Mouse (Mus musculus): ENCODE results near the gene Clec16a. TPM values are rescaled to one million over a fixed set of nuclear protein-coding genes. Genes with fewer than 3 reads are reported as not detected.

Clec16a gene
- polyA plus RNA-seq, 1 experiment from 2014 or later: 32.5 TPM

- Histone ChIP-seq H3K27me3 (ENCODE audit: insufficient read depth, low read length) (no peaks in the 10 kb centered on the region), H3K36me3 (ENCODE audit: insufficient read depth, low read length) (no peaks in the 10 kb centered on the region), H3K4me3 (replicated peaks; ENCODE audit: low read depth, low read length) (no peak overlapping the region), H3K4me1 (replicated peaks; ENCODE audit: insufficient read depth, low read length) (peaks cover 7% of the 10 kb centered on the region; the same call in 1 of the 2 replicates), H3K9me3 (replicated peaks; ENCODE audit: low read length) (no peaks in the 10 kb centered on the region), H3K4me2 (ENCODE audit: low read length) (no peak overlapping the region), H3K9ac (ENCODE audit: low read depth, low read length) (no peak overlapping the region), H3K27ac (no peak overlapping the region)
- TF ChIP-seq CTCF (IDR thresholded peaks at IDR 0.05; ENCODE audit: low read depth): no peak
- ATAC-seq (replicated peaks; ENCODE audit: low FRiP score, low read depth): no peak
- DNase-seq (ENCODE audit: low spot score): no peak
- WGBS: 89% methylated on average over 5 of the region's 5 CpGs
Observed at GRCm38 (mm10) chr16:10691705-10692104, 146.6 kb downstream of the Clec16a start.

GRCm38 (mm10) chr16:10692848-10693247 lies 147.7 kb downstream of the Clec16a start:
- H3K9ac ChIP-seq (ENCODE audit: low read depth, low read length): no peak overlapping the region
- no peak overlapping the region for H3K4me2 ChIP-seq (ENCODE audit: low read length)
- H3K27ac ChIP-seq: no peak overlapping the region
- H3K4me1 ChIP-seq (replicated peaks; ENCODE audit: insufficient read depth, low read length): peaks cover 7% of the 10 kb centered on the region; the same call in 1 of the 2 replicates
- no peak for TF ChIP-seq CTCF (IDR thresholded peaks at IDR 0.05; ENCODE audit: low read depth)
- no peaks in the 10 kb centered on the region for H3K36me3 ChIP-seq (ENCODE audit: insufficient read depth, low read length)
- DNase-seq (ENCODE audit: low spot score): no peak
- no peaks in the 10 kb centered on the region for H3K9me3 ChIP-seq (replicated peaks; ENCODE audit: low read length)
- WGBS: 96% methylated on average over 8 of the region's 8 CpGs
- H3K27me3 ChIP-seq (ENCODE audit: insufficient read depth, low read length): no peaks in the 10 kb centered on the region
- ATAC-seq (replicated peaks; ENCODE audit: low FRiP score, low read depth): no peak
- no peak overlapping the region for H3K4me3 ChIP-seq (replicated peaks; ENCODE audit: low read depth, low read length)

- H3K4me2 ChIP-seq (ENCODE audit: low read length): no peak overlapping the region
- TF ChIP-seq CTCF (IDR thresholded peaks at IDR 0.05; ENCODE audit: low read depth): no peak
- peaks cover 7% of the 10 kb centered on the region; the same call in 1 of the 2 replicates for H3K4me1 ChIP-seq (replicated peaks; ENCODE audit: insufficient read depth, low read length)
- no peak for DNase-seq (ENCODE audit: low spot score)
- no peaks in the 10 kb centered on the region for H3K9me3 ChIP-seq (replicated peaks; ENCODE audit: low read length)
- ATAC-seq (replicated peaks; ENCODE audit: low FRiP score, low read depth): no peak
- no peak overlapping the region for H3K4me3 ChIP-seq (replicated peaks; ENCODE audit: low read depth, low read length)
- WGBS: 76% methylated on average over 1 of the region's 1 CpGs
- no peak overlapping the region for H3K9ac ChIP-seq (ENCODE audit: low read depth, low read length)
- no peak overlapping the region for H3K27ac ChIP-seq
- H3K27me3 ChIP-seq (ENCODE audit: insufficient read depth, low read length): no peaks in the 10 kb centered on the region
- no peaks in the 10 kb centered on the region for H3K36me3 ChIP-seq (ENCODE audit: insufficient read depth, low read length)
Observed at GRCm38 (mm10) chr16:10693424-10693823, 148.3 kb downstream of the Clec16a start.

GRCm38 (mm10) chr16:10694414-10694851 lies 149.3 kb downstream of the Clec16a start:
- Histone ChIP-seq H3K36me3 (ENCODE audit: insufficient read depth, low read length) (no peaks in the 10 kb centered on the region), H3K9me3 (replicated peaks; ENCODE audit: low read length) (no peaks in the 10 kb centered on the region), H3K27me3 (ENCODE audit: insufficient read depth, low read length) (no peaks in the 10 kb centered on the region), H3K27ac (no peak overlapping the region), H3K4me2 (ENCODE audit: low read length) (no peak overlapping the region), H3K4me1 (replicated peaks; ENCODE audit: insufficient read depth, low read length) (peaks cover 7% of the 10 kb centered on the region; the same call in 1 of the 2 replicates), H3K9ac (ENCODE audit: low read depth, low read length) (no peak overlapping the region), H3K4me3 (replicated peaks; ENCODE audit: low read depth, low read length) (no peak overlapping the region)
- TF ChIP-seq CTCF (IDR thresholded peaks at IDR 0.05; ENCODE audit: low read depth): no peak
- no peak for ATAC-seq (replicated peaks; ENCODE audit: low FRiP score, low read depth)
- 41% methylated on average over 11 of the region's 11 CpGs for WGBS
- peak; percentile 59 for DNase-seq (ENCODE audit: low spot score)

GRCm38 (mm10) chr16:10697861-10698659 lies 152.9 kb downstream of the Clec16a start:
- H3K4me2 ChIP-seq (ENCODE audit: low read length): no peak overlapping the region
- DNase-seq (ENCODE audit: low spot score) (no peak), ATAC-seq (replicated peaks; ENCODE audit: low FRiP score, low read depth) (no peak)
- H3K4me1 ChIP-seq (replicated peaks; ENCODE audit: insufficient read depth, low read length): peaks cover 7% of the 10 kb centered on the region; the same call in 1 of the 2 replicates
- H3K36me3 ChIP-seq (ENCODE audit: insufficient read depth, low read length): no peaks in the 10 kb centered on the region
- no peak overlapping the region for H3K4me3 ChIP-seq (replicated peaks; ENCODE audit: low read depth, low read length)
- no peaks in the 10 kb centered on the region for H3K27me3 ChIP-seq (ENCODE audit: insufficient read depth, low read length)
- no peak overlapping the region for H3K27ac ChIP-seq
- 73% methylated on average over 6 of the region's 6 CpGs for WGBS
- no peaks in the 10 kb centered on the region for H3K9me3 ChIP-seq (replicated peaks; ENCODE audit: low read length)
- TF ChIP-seq CTCF (IDR thresholded peaks at IDR 0.05; ENCODE audit: low read depth): no peak
- no peak overlapping the region for H3K9ac ChIP-seq (ENCODE audit: low read depth, low read length)

- 62% methylated on average over 3 of the region's 3 CpGs for whole genome bisulfite sequencing
- DNase-seq (ENCODE audit: low spot score): no peak
- Histone ChIP-seq H3K4me2 (ENCODE audit: low read length) (no peak overlapping the region), H3K4me3 (replicated peaks; ENCODE audit: low read depth, low read length) (no peak overlapping the region), H3K27ac (no peak overlapping the region), H3K9ac (ENCODE audit: low read depth, low read length) (no peak overlapping the region), H3K36me3 (ENCODE audit: insufficient read depth, low read length) (no peaks in the 10 kb centered on the region), H3K27me3 (ENCODE audit: insufficient read depth, low read length) (no peaks in the 10 kb centered on the region), H3K9me3 (replicated peaks; ENCODE audit: low read length) (no peaks in the 10 kb centered on the region), H3K4me1 (replicated peaks; ENCODE audit: insufficient read depth, low read length) (peaks cover 7% of the 10 kb centered on the region; the same call in 1 of the 2 replicates)
- ATAC-seq (replicated peaks; ENCODE audit: low FRiP score, low read depth): no peak
- TF ChIP-seq CTCF (IDR thresholded peaks at IDR 0.05; ENCODE audit: low read depth): no peak
Observed at GRCm38 (mm10) chr16:10699316-10699715, 154.2 kb downstream of the Clec16a start.

Measured in kidney, postnatal 0 days (tissue).